Mouse (Mus musculus): ENCODE data around the gene Extl2. TPM values are rescaled to one million over a fixed set of nuclear protein-coding genes. Genes with fewer than 3 reads are reported as not detected.

Extl2 gene
- 5.0 and 8.4 TPM in 2 replicates for total RNA-seq (2023)

GRCm38 (mm10) chr3:116006978-116007940, at the start of gene Extl2, which contains the start of gene Slc30a7:
TSS of gene Extl2 (plus strand) at chr3:116007462.
TSS of gene Slc30a7 (minus strand) at chr3:116007406.

Other genes with a start within 250 kb of the Extl2 start
- gene Dph5, start 119.6 kb upstream of the Extl2 start, total RNA-seq (2023) = 4.9 and 5.6 TPM in 2 replicates
- 28.7 and 41.8 TPM in 2 replicates for gene Slc30a7, start 56 bp upstream of the Extl2 start, total RNA-seq (2023)
- 18.2 and 21.1 TPM in 2 replicates for gene Vcam1, start 122.2 kb downstream of the Extl2 start, total RNA-seq (2023)
- not detected in 2 replicates for gene Gpr88, start 246.0 kb downstream of the Extl2 start, total RNA-seq (2023)